Mouse (Mus musculus) thymus, adult 2 months (tissue): ENCODE data around the gene Cped1.

Experiments
- CTCF ChIP-seq: fragments of 200-500 bp; IDR thresholded peaks from 2 replicates; pipeline ENCODE4 v1.5.1; 2012; ENCODE audit warnings: mild to moderate bottlenecking, control low read depth, low read length, moderate library complexity, borderline replicate concordance; ENCODE audit not compliant: control insufficient read depth, poor library complexity, insufficient read depth; ENCODE audit errors: extremely low read depth
- POLR2A ChIP-seq: fragments of 200-500 bp; IDR thresholded peaks from 2 replicates; pipeline ENCODE4 v1.6.1; 2012; ENCODE audit warnings: mild to moderate bottlenecking, low read length, control low read depth, moderate library complexity; ENCODE audit not compliant: control insufficient read depth, poor library complexity, insufficient read depth; ENCODE audit errors: extremely low read depth

DNA sequence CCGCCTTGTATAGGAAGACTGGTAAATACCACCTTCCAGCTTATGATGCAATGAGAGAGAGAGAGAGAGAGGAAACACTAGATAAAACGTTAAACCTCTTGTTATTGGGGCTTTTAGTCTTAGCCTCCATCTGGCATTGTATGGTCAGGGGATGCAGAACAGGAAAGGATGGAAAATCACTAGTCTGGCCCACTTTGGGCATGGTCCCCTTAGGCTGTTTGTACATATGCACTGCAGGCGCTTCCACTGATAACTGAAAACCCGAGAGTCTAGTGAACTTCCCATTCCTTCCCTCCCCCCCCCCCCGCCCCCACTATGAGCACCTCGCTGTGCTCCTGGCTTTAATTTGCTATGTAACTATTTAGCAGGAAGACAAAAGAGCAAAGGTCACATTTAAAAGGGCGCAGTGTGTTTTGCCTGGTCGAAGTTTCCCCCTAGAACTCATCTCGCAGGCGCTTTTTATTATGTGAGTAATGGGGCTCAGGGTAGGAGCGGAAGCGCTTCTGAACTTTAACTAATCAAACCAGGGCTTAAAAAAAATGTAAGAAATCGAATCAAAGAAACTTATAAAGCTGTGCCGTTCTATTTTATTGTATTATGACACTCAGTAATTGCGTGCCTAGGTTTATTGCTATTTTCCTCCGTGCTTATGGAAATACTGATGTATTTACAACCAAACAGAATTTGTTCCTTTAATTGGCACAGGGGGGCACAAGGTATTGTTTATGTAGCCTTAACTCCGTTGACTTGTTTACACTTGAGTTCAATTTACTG lies 40.1 kb downstream of the Cped1 start:
- no peak for TF ChIP-seq CTCF
- TF ChIP-seq POLR2A, result no peak
